Mouse (Mus musculus): ENCODE measurements at regions not wholly inside any gene's neighbourhood (a gene's known extent, or its start where the extent isn't known, plus 50 kb on each side); places are given as distances from the start of the nearest gene placed in this dataset.

DNA sequence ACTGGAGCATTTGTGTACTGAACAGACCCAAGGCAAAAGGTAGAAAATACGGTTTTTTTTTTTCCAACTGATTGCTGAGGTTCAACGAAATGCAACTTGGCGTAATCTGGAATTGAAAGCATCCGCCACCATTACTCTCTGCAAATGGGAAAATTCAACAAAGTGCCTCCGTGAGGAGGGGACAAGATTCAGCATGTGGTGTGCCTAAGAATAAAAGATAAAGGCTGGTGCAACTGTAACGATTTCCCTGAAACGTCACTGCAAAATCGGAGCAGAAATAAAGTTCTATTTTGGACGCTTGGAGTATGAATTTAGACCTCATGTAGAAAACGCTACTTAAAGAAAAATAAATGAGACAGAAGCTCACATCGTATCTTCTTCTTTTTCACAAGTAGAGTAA lies 893.8 kb downstream of the Poteg start:
- WGBS = 92% methylated on average over 11 of the region's 11 CpGs
- no peaks in the 10 kb centered on the region for H3K4me1 ChIP-seq (ENCODE audit: control insufficient read depth, insufficient read depth, low read length)
- H3K4me3 ChIP-seq (ENCODE audit: low read depth, low read length) = no peak overlapping the region
- H3K9me3 ChIP-seq (ENCODE audit: control insufficient read depth, low read length) = no peaks in the 10 kb centered on the region
- ATAC-seq (ENCODE audit: low FRiP score) (no peak), DNase-seq (ENCODE audit: low spot score, missing footprints) (no peak)
- no peak overlapping the region for H3K27ac ChIP-seq (ENCODE audit: low read depth, low read length)
- no peaks in the 10 kb centered on the region for H3K36me3 ChIP-seq (ENCODE audit: control insufficient read depth, insufficient read depth, low read length)
- no peaks in the 10 kb centered on the region for H3K27me3 ChIP-seq (ENCODE audit: control insufficient read depth, insufficient read depth, low read length)
- no peak overlapping the region for H3K4me2 ChIP-seq
- no peak overlapping the region for H3K9ac ChIP-seq (ENCODE audit: low read length)

DNA sequence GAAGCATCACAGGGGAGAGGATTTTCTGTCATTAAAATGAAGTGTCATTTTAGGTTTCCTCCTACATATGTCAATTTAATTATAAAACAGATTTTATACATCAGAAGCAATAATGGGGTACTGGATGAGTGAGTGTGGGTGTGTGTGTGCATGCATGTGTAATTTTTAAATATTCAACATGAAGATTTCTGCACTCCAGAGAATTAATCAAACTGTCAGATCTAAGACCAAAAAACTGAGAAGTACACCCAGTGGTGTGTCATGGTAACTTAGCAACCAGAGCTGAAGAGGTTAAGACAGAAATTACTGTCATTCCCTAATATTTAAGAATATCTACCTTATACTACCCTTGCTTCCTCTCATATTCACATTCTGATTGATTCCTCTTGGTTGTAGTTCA lies 919.0 kb downstream of the Poteg start:
- Histone ChIP-seq H3K27me3 (ENCODE audit: control insufficient read depth, insufficient read depth, low read length) (no peaks in the 10 kb centered on the region), H3K27ac (ENCODE audit: low read depth, low read length) (no peak overlapping the region), H3K4me3 (ENCODE audit: low read depth, low read length) (no peak overlapping the region), H3K9ac (ENCODE audit: low read length) (no peak overlapping the region), H3K9me3 (ENCODE audit: control insufficient read depth, low read length) (no peaks in the 10 kb centered on the region), H3K4me1 (ENCODE audit: control insufficient read depth, insufficient read depth, low read length) (no peaks in the 10 kb centered on the region), H3K4me2 (no peak overlapping the region), H3K36me3 (ENCODE audit: control insufficient read depth, insufficient read depth, low read length) (no peaks in the 10 kb centered on the region)
- no peak for DNase-seq (ENCODE audit: low spot score, missing footprints)
- no peak for ATAC-seq (ENCODE audit: low FRiP score)

DNA sequence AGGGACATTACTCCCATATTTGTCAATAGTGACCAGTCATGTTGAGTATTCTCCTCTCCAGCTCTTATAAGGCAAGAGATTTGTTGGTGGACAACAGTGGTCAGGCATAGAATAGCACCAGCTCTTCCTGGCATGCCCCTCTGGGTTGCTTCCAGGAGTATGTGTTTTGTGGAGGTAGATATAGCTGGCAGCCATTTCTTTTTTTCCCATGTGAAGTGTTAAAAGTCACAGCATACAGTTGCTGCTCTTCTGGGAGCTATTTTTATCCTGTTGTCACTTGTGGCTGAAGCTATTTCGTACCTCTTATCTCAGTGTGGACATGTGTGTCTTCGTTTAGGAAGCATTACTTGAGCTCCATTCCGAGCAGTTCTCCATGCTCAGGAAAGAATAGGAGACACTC lies 919.9 kb downstream of the Poteg start:
- Histone ChIP-seq H3K9ac (ENCODE audit: low read length) (no peak overlapping the region), H3K4me1 (ENCODE audit: control insufficient read depth, insufficient read depth, low read length) (no peaks in the 10 kb centered on the region), H3K27me3 (ENCODE audit: control insufficient read depth, insufficient read depth, low read length) (no peaks in the 10 kb centered on the region), H3K27ac (ENCODE audit: low read depth, low read length) (no peak overlapping the region), H3K4me2 (no peak overlapping the region), H3K4me3 (ENCODE audit: low read depth, low read length) (no peak overlapping the region), H3K9me3 (ENCODE audit: control insufficient read depth, low read length) (no peaks in the 10 kb centered on the region), H3K36me3 (ENCODE audit: control insufficient read depth, insufficient read depth, low read length) (no peaks in the 10 kb centered on the region)
- DNase-seq (ENCODE audit: low spot score, missing footprints) (no peak), ATAC-seq (ENCODE audit: low FRiP score) (no peak)
- WGBS = 74% methylated on average over 3 of the region's 3 CpGs

DNA sequence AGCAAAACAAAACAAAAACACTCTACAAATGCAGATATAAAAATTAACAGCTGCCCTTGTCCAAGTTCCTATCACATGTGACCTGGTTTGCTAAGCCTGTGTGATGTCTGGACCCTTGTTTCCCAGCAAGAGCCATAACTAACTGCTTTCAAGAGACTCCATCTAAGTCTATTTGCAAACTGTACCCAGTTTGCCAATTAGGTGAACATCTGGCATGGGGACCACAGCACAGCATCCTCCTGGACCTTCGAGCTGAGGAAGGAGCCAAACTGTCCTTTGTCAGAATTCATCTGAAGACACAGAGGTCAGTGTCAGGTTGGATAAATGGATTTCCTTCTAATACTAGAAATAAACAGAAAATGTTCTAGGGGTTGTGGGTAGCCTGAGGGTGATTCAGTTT lies 924.3 kb downstream of the Poteg start:
- H3K36me3 ChIP-seq (ENCODE audit: control insufficient read depth, insufficient read depth, low read length) = no peaks in the 10 kb centered on the region
- DNase-seq (ENCODE audit: low spot score, missing footprints) = no peak
- no peak overlapping the region for H3K27ac ChIP-seq (ENCODE audit: low read depth, low read length)
- no peaks in the 10 kb centered on the region for H3K9me3 ChIP-seq (ENCODE audit: control insufficient read depth, low read length)
- 60% methylated on average over 1 of the region's 1 CpGs for WGBS
- H3K4me2 ChIP-seq = no peak overlapping the region
- H3K9ac ChIP-seq (ENCODE audit: low read length) = no peak overlapping the region
- H3K4me1 ChIP-seq (ENCODE audit: control insufficient read depth, insufficient read depth, low read length) = no peaks in the 10 kb centered on the region
- ATAC-seq (ENCODE audit: low FRiP score) = no peak
- H3K27me3 ChIP-seq (ENCODE audit: control insufficient read depth, insufficient read depth, low read length) = no peaks in the 10 kb centered on the region
- no peak overlapping the region for H3K4me3 ChIP-seq (ENCODE audit: low read depth, low read length)

DNA sequence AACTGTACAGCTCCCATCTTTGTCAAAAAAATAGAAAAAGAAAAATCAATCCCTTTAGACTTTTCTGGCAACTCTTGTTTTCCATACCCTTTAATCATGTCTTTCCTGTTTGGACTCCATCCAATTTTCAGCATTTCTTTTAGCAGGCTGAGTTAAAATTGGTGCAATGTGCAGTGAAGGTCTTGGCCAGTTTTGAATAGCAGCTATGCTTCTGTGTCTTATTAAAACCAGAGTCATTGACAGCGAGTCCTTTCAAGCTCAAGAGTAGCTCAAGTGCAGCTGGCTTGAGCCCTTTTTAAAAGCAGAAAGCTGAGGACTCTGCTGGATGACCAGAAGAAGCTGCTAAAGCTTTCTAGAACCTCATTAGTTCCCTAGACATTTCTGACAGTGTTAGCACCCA lies 952.7 kb downstream of the Poteg start:
- no peak overlapping the region for H3K9ac ChIP-seq (ENCODE audit: low read length)
- H3K27ac ChIP-seq (ENCODE audit: low read depth, low read length) = no peak overlapping the region
- 64% methylated on average over 1 of the region's 1 CpGs for WGBS
- no peak overlapping the region for H3K4me3 ChIP-seq (ENCODE audit: low read depth, low read length)
- no peaks in the 10 kb centered on the region for H3K9me3 ChIP-seq (ENCODE audit: control insufficient read depth, low read length)
- no peaks in the 10 kb centered on the region for H3K27me3 ChIP-seq (ENCODE audit: control insufficient read depth, insufficient read depth, low read length)
- ATAC-seq (ENCODE audit: low FRiP score) = no peak
- H3K4me2 ChIP-seq = no peak overlapping the region
- DNase-seq (ENCODE audit: low spot score, missing footprints) = no peak
- H3K36me3 ChIP-seq (ENCODE audit: control insufficient read depth, insufficient read depth, low read length) = no peaks in the 10 kb centered on the region
- H3K4me1 ChIP-seq (ENCODE audit: control insufficient read depth, insufficient read depth, low read length) = no peaks in the 10 kb centered on the region

DNA sequence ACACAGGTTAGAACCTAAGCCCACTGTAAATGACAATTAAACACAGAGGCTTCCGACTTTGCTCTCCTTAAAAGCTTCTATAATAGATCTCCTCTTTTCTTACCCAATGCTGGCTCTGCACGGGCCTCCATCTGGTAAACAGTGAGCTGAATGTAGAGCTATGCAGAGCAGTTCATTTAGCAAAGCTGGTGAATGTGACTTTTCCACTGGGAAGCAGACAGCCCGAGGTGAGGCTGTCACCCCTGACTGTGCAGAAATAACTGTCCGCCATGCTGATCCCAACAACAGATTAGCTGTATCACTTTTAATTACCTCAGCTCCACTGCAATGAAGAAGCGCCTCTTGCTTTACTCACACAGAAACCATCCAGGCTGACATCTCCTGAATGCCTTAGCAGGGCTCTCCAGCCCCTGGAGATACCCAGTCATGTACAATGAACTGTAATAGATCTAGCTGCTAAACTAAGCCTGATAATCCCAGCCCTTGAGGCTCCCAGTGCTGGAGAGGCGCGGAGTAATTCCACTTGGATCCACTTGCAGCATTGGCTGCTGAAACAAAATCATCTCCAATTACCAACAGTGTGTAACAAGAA lies 980.2 kb downstream of the Poteg start:
- Histone ChIP-seq H3K36me3 (ENCODE audit: control insufficient read depth, insufficient read depth, low read length) (no peaks in the 10 kb centered on the region), H3K4me2 (no peak overlapping the region), H3K27ac (ENCODE audit: low read depth, low read length) (no peak overlapping the region), H3K9ac (ENCODE audit: low read length) (no peak overlapping the region), H3K27me3 (ENCODE audit: control insufficient read depth, insufficient read depth, low read length) (no peaks in the 10 kb centered on the region), H3K9me3 (ENCODE audit: control insufficient read depth, low read length) (no peaks in the 10 kb centered on the region), H3K4me3 (ENCODE audit: low read depth, low read length) (no peak overlapping the region), H3K4me1 (ENCODE audit: control insufficient read depth, insufficient read depth, low read length) (no peaks in the 10 kb centered on the region)
- DNase-seq (ENCODE audit: low spot score, missing footprints) = no peak
- WGBS = 60% methylated on average over 7 of the region's 7 CpGs
- peak; percentile 44; the same call in 1 of the 2 replicates for ATAC-seq (ENCODE audit: low FRiP score)

DNA sequence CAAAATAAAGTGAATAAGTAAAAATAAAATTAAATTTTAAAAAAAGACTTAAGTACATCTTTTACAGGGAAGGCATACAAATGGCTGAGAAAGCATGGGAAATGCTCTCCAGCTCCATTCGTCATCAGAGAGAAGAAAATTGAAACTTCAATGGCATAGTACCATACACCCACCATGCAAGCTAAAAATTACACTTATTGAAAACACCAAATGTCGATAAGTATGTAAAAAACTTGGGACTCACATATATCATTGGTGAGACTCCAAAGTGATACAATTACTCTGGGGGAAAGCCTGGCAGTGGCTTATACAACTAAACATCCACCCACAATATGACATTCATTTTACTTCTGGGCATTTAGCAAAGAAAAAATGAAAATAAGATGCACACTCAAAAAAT lies 1025.7 kb downstream of the Poteg start:
- no peaks in the 10 kb centered on the region for H3K36me3 ChIP-seq (ENCODE audit: control insufficient read depth, insufficient read depth, low read length)
- H3K27me3 ChIP-seq (ENCODE audit: control insufficient read depth, insufficient read depth, low read length) = no peaks in the 10 kb centered on the region
- no peaks in the 10 kb centered on the region for H3K9me3 ChIP-seq (ENCODE audit: control insufficient read depth, low read length)
- ATAC-seq (ENCODE audit: low FRiP score) = no peak
- H3K4me3 ChIP-seq (ENCODE audit: low read depth, low read length) = no peak overlapping the region
- no peak overlapping the region for H3K4me2 ChIP-seq
- no peak for DNase-seq (ENCODE audit: low spot score, missing footprints)
- H3K4me1 ChIP-seq (ENCODE audit: control insufficient read depth, insufficient read depth, low read length) = no peaks in the 10 kb centered on the region
- no peak overlapping the region for H3K27ac ChIP-seq (ENCODE audit: low read depth, low read length)
- 89% methylated on average over 2 of the region's 2 CpGs for WGBS
- no peak overlapping the region for H3K9ac ChIP-seq (ENCODE audit: low read length)

DNA sequence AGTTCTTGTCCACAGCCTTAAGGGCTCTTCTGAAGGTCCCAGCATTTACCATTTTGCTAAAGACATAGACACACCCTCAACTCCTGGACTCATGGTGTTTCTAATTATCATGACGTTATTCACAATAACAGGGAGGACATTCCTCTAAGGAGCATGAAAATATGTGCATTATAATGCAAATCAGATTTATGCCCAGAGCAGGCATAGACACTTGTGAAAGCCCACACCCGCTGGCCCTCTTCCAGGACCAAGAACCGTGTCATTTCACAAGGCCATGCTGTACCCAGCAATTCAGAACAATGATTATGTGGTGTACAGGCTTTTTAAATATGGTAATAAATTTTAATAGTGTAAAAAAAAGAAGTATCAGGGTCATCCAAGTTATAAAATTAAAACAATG lies 1040.4 kb downstream of the Poteg start:
- H3K9ac ChIP-seq (ENCODE audit: low read length) = no peak overlapping the region
- ATAC-seq (ENCODE audit: low FRiP score) (0 out of 2 replicates have a peak, but pooled peaks have one; percentile 33), DNase-seq (ENCODE audit: low spot score, missing footprints) (no peak)
- no peak overlapping the region for H3K27ac ChIP-seq (ENCODE audit: low read depth, low read length)
- no peaks in the 10 kb centered on the region for H3K9me3 ChIP-seq (ENCODE audit: control insufficient read depth, low read length)
- no peak overlapping the region for H3K4me3 ChIP-seq (ENCODE audit: low read depth, low read length)
- no peaks in the 10 kb centered on the region for H3K4me1 ChIP-seq (ENCODE audit: control insufficient read depth, insufficient read depth, low read length)
- no peak overlapping the region for H3K4me2 ChIP-seq
- WGBS = 54% methylated on average over 3 of the region's 3 CpGs
- H3K27me3 ChIP-seq (ENCODE audit: control insufficient read depth, insufficient read depth, low read length) = no peaks in the 10 kb centered on the region
- H3K36me3 ChIP-seq (ENCODE audit: control insufficient read depth, insufficient read depth, low read length) = no peaks in the 10 kb centered on the region

DNA sequence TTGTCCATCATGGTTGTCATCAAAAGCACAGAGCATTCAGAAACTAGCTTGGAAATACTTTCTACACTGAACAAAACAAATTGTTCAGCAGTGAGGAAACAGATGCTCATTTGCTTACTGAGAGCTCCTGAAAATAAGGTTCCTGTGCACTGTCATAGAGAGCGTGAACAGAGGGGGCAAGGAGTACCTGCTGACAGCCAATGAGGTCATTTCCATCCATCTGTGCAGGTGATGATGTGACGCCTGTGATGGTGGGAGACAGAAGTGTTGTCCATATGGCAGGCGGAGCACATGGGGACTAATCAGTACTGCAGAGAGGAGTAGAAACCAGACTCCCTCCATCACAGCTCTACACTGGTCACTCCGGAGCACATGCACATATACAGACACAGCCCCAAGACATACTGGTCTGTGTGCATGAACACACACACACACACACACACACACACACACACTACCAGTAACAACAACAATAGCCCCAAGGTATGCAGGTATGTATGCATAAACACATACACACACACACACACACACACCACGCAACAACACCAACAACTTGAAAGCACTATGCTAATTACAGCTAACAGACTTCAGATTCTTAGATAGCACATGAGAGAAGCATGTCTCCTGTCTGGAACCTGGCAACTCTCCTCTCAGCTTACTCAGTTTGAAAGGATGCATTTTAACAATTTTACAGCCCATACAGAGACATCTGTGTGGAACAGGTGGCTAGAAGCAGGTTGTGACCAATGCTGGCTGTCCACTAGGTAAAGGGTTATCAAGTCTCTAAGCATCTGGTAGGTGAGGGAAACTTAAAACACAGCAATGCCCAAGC lies 1056.2 kb downstream of the Poteg start:
- no peaks in the 10 kb centered on the region for H3K4me1 ChIP-seq (ENCODE audit: control insufficient read depth, insufficient read depth, low read length)
- H3K4me3 ChIP-seq (ENCODE audit: low read depth, low read length) = no peak overlapping the region
- H3K27ac ChIP-seq (ENCODE audit: low read depth, low read length) = no peak overlapping the region
- WGBS = 90% methylated on average over 5 of the region's 5 CpGs
- H3K27me3 ChIP-seq (ENCODE audit: control insufficient read depth, insufficient read depth, low read length) = no peaks in the 10 kb centered on the region
- DNase-seq (ENCODE audit: low spot score, missing footprints) (no peak), ATAC-seq (ENCODE audit: low FRiP score) (no peak)
- no peak overlapping the region for H3K9ac ChIP-seq (ENCODE audit: low read length)
- no peak overlapping the region for H3K4me2 ChIP-seq
- no peaks in the 10 kb centered on the region for H3K9me3 ChIP-seq (ENCODE audit: control insufficient read depth, low read length)
- no peaks in the 10 kb centered on the region for H3K36me3 ChIP-seq (ENCODE audit: control insufficient read depth, insufficient read depth, low read length)
